Mouse (Mus musculus) layer of hippocampus, adult 9-11 months (tissue): ENCODE results near the gene Ppp1r12b.

Source experiments
- DNase-seq: peaks from one replicate; pipeline ENCODE4 v3.0.0; 2022

The Ppp1r12b gene

DNA sequence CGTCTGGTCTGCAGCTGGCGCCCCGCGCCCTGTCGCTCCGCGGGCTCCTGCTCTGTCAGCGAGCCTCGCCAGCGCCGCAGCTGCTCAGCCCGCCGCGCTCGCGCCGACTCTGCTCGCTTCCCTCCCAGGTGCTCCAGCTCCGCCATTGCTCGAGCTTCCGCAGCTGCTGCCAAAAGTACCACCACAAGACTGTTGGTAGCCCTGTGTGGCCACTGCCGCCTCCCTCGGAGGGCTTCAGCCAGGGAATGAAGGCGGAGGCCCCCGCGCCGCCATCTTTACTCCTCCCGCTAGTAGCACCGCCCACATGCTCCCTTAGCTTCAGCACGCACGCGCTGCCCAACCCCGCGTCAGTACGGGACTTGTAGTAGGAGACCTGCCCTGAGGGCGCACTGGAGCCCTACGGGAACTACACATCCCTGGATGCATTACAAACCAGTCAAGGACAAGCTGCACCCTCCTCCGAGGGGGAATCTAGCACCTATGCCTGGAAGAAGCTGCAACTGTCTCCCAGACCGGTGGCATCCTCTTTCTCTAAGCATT is at the start of gene Ppp1r12b:
Gene Ppp1r12b (minus strand): TSS at position 306 of the 540 bp plus-strand sequence.
- peak; percentile 99 for DNase-seq

DNA sequence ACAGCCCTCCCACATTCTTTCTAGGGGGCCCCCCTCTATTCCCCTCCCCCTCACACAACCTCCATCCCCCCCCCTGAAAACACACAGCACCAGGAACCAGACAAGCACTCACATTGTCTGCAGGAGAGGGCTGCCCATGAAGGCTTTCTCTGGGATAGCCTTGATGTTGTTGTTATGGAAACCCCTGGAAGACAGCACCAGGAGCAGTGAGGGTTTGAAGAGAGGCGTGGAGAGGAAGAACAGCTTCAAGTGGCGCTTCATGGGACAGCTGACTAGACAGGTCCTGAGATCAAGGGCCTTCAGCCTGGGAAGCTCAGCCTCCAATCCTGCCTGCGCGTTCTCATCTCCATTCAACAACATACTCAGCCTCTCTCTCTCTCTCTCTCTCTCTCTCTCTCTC is 47.6 kb upstream of the Ppp1r12b start:
- DNase-seq, result no peak

DNA sequence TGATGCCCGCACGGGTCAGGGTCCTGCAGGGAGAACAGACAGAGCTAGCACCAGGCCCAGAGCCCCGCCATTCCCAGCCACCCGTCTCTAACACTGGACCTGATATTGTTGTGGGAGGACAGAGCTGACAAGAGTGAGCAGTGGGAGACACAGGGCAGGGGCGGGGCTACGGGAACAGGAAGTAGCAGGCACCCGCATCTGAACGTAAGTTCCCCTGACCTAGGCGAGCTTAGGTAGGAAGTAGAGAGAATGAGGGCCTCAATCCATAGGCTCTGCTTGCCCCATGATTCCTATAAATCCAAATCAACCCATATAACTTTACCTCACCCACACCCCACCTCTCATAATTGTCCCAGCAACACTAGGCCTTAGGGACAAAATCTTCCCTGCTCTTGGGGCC is 44.8 kb upstream of the Ppp1r12b start:
- DNase-seq, result no peak

DNA sequence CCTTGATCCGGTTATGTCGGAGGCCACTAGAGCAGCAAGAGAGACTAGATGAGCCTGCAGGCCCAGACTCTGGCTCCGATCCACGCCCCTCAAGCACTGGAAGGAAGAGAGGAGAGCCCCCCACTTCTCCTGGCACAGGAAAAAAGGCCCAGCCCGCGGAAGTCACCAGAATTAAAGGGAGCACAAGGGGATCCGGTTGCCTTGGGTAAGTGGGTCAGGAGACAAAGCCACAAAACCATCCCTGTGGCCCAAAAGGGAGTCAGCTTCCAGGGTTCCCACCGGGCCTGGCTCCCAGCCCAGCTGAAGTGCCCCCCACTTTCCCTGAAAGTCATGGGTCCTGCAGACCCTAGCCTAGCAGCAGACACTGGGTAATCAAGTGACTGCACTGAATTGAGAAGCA is 42.5 kb upstream of the Ppp1r12b start:
- DNase-seq, result no peak

DNA sequence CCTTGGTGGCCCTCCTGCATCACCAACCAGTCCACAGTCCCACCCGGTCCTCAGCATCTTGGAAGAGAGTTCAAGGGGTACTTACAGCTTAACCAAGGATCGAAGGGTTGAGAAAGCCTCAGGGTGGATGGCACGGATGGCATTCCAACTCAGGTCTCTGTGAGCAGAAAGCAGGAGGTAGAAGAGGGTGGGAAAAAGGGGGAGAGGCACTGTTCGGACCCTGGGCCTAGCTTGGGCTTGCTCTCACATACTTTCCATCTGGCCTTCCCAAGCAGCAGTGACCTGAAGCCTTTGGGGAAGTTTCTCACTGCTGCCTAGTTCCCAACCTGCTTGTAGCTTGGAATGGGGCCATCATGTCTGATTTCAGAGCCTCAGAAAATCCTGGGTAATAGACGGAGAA is 41.8 kb upstream of the Ppp1r12b start:
- no peak for DNase-seq

DNA sequence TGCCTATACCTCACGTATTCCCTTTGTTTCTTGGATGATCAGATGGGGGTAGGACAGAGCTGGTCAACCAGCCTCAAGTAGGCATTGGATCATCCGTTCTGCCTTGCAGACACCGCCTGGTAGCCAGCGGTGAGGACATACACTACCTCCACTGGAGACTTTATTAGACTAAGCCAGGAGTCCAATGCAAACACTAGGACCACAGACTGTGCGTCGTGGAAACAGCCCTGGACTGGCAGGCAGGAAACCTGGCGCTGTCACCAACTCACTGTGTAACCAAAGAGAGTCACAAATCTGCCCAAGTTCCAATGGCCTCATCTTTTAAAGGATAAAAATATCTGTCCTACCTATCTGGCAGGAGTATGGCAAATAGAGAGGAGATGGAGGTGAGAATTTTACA is 40.7 kb upstream of the Ppp1r12b start:
- DNase-seq, result no peak

DNA sequence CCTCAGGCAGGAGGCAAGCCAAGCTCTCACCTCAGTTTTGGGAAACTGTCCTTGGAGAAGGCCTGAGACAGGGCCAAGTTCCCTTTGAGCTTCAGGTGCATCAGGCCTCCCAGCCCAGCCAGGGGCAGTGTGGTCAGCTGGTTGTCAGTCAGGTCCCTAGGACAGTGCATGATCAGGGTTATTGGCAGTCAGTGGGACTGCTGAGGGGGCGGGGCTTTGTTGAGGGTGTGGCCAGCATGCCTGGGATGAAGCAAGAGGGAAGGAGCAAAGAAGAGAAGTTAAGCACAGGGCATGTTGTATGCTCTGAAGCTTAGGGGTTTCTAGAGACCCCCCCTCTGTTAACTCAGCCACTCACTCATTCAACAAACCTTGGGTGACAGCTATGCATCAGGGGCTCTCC is 40.2 kb upstream of the Ppp1r12b start:
- DNase-seq, result no peak

DNA sequence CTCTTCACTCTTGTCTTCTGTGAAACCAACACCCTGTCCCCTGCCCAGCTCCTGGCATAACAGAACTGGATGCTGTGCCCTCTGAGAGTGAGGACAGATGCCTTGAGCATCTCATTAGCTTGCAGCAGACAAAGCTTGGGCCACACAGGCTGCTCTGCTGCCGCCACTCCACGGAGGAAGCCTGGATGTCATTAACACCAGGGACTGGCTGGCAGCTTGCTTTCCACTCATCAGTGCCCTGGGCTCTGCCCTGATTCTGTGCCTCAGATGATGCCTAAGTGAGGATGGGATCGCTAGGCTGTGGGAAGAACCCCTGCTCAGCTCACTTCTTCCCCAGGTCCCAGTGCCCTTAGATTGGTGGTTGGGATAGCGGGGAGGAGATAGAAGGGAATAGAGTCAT is 39.7 kb upstream of the Ppp1r12b start:
- no peak for DNase-seq

DNA sequence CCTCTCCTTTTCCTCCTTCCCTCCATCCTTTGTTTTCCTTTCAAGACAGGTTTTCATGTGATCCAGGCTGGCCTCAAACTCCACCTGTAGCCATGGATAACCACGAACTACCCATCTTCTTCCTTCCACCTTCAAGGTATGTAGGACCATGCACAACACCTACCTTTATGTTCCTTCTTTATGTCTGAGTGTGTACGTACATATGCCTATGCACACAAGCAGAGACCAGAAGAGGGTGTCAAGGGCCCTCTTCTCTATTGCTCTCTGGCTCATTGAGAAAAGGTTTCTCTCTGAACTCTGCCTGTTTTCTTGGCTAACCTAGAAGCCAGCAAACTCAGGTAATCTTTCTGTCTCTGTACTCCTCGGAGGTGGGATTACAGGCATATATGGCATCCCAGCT is 39.0 kb upstream of the Ppp1r12b start:
- no peak for DNase-seq

DNA sequence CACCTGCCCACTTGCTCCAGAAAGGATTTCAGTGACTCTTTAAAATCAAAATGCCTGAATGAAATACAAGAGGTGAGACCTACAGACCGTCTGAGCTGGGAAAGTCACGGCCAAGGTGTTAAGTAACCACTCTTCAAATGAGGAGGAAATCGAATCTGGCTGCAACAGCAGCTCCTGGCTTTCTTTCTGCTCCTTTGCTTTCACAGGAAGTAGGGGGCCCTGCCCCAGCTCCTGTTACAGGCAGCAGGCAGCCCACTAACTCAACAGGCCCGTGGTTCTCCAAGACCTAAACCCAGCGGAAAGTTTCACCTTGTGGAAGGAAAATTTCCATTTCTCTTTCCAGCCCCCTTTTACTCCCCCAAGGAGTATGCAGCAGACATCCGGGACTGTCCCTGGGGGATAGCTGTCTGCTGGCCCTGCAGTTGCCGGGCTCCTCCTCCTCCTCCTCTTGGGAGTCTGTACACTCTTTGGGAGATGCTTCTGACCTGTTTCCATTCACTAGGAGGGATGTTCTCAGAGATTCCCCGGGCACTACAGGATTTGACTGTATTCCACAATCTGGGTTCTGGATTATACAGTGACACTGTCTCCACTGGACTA is 36.4 kb upstream of the Ppp1r12b start:
- no peak for DNase-seq

DNA sequence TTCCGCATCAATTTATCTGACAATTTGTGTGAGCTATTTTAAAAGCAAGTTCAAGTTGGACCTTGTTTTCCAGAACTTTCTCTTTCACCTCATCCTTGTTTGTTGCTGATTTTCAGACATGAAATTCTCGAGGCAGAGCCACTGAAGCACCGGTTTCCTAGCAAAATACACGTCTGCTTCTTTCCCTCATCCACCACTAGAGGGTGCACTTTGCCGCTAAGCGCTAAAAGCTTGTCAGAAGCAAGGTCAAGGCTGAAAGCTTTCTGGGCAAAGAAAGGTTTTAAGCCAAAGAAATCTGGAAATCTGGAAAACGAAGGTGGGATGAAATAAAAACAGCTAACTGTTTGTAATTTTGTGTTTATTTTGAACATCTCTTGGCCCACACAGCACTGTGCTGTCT is 33.6 kb upstream of the Ppp1r12b start:
- DNase-seq, result peak; percentile 66

DNA sequence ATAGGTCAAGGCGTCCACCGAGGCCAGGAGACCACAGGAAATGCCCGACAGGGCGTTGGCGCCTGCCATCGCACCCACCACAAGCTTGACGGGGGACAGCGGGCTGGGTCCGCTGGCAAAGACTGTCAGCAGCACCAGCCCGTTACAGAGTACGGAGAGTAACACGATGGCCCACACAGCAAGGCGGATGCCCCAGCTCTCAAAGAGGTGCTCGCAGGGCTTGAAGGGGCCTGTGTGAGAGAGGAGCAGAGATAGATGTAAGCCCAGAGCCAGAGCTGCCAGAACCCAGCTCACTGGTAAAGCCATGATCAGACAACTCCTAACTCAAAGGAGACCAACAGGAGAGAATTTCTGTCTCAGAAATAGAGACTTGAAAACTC is 32.2 kb upstream of the Ppp1r12b start:
- DNase-seq, result no peak

DNA sequence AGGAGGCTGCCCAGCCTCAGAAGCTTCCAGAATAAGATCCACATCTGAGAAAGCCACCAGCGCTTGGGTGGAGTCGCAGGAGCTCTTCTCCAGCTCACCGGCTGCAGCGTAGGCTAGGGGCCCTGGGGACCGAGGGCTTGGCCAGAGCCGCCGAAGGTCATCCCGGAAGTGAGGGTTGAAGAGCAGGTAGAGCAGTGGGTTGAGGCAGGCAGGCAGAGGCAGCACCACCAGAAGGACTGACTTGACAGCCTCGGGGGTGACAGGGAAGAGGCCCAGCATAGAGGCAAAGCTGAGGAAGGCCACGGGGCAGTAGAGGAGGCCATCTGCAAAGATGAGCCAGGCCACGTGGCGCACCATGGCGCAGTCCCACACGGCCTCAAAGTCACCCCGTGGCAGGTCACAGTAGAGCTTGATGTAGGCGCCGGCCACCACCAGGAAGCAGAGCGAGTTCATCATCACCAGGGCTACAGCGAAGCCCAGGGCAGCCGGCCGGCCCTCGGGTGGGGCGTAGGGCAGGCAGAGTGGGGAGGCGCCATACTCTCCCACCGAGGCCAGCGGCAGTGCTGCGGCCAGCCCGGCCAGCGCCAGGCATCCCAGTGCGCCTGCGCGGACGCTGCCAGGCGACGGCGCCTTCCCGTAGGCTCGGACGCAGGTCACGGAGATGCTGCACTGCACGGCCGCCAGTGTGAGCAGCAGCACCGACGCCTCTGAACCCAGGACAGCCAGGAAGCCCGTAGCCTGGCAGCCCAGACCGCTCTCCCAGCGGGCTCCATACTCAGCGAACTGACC is 31.6 kb upstream of the Ppp1r12b start:
- peak; percentile 32 for DNase-seq

DNA sequence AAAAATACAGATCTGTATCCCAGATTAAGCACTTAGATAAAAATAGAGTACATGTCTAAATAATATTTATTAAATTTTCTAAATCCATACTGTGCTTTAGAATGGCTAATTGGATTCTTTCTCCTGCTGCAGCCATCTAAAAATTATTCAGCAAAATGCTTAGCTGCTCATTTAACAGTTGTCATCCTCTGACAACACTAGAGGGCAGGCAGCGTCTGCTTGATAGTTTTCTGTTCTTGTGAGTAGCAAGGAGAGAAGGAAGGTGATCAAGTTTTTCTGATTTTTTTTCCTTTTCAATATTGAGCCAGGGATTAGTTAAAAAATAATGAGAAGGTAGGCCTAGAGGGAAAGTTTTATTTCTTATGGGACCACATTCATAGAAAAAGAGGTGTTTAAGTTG is 17.2 kb upstream of the Ppp1r12b start:
- no peak for DNase-seq

DNA sequence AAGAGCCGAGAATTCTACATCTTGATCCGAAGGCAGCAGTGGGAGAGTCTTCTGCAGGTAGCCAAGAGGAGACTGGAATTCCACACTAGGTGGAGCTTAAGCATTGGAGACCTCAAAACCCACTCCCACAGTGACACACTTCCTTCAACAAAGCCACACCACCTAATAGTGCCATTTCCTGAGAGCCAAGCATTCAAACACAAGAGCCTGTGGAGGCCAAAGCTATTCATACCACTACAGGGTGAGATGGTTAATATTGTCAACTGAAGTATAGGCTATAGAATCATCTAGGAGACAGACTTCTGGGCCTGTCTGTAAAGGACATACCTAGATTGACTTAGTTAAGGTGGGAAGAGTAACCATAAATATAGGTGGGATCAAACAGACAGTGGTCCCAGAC is 9.7 kb upstream of the Ppp1r12b start:
- DNase-seq, result no peak

DNA sequence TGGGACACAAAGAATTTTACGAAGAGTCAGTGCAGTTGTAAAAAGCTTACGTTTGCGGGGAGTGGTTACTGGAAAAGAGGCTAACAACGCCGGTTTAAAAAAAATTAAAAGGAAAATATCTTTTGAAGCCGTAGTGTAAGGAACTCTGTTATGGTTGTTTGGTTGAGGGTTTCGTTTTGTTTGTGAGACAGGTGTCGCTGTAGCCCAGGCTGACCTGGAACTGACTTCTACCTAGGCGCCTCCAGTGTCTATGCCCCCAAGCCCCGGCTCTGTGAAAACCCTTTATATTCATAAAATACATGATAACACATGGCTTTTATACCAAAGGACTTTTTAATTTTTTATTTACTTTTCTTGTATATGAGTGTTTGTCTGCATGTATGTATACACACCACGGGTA is 7.1 kb upstream of the Ppp1r12b start:
- no peak for DNase-seq

DNA sequence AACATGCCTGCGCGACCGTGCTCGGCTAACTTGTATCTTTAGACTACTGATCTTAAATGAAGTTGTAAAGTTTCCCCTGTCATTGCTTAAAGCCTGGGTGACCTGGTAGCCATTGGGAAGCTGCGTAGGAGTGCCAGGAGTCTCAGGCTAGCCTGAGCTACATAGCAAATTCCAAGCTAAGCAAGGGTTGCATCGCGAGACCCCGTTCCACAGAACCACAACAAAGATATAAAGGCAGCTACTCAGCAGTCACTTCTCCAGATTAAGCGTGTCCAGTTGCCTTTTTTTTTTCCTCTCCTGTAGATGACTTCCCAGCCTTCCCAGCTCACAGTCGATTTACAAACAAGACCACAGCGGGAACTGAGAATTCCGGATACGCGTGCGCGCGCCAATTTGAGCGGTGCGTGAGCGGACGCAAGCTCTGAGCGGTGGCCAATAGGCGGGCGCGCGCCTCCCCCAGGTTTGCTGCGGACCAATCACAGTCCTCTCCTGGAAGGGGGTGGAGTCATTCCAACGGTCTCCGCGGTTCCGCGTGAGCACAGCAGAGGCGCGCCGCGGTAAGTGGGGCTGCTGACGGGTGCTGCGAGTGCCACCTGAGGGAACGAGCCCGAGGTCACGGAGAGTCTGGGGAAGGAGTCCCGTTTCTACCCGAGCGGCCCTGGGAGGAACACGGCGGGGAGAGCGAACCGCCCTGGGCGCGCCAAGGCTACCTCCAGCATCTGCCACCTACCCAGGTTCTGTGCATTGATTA is 6.5 kb upstream of the Ppp1r12b start, which contains the start of gene Ube2t:
Gene Ube2t (plus strand): TSS at position 513 of the 751 bp plus-strand sequence.
- peak; percentile 92 for DNase-seq

DNA sequence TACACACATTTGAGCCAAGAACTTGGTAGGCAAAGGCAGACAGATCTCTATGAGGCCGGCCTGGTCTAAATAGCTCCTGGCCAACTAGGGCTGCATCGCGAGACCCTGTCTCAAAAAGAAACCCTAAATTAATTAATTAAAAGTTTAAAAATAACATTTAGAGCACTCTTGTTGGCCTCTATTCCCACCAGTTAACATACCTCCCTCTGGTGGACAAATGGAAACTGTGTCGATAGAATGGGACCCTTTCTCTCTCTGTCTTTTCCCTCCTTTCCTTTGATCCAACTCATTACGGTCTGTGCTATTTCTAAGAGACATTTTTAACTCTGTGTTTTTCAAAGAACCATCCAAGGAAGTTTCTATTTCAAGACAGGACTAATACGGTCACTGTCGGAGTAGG is 4.9 kb upstream of the Ppp1r12b start:
- no peak for DNase-seq

DNA sequence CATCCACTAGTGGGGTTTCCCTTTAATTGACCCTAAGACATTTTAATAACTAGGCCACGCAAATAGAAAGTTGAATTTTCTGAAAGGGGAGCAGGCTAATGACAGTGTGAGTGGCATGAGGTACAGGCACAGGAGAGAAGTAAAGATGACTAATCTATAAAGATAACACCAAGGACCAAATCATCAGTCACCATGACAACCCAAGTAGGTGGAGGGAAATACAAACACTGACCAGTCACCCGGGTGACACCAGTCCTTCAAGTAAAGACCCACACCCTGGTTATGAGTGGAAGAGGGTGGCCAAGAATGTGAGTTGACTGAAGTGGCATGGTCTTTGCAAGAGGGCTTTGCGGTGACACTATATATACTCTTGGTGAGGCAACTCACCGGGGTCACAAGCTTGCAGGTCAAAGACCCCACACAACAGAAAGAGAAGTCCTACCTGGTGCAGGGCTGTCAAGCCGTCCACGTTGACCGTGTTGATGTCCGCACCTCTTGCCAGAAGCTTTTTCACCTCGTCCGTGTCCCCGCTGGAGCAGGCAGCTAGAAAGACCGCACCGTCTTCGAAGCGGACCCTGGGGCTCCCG is 599 bp downstream of the Ppp1r12b start:
- no peak for DNase-seq

DNA sequence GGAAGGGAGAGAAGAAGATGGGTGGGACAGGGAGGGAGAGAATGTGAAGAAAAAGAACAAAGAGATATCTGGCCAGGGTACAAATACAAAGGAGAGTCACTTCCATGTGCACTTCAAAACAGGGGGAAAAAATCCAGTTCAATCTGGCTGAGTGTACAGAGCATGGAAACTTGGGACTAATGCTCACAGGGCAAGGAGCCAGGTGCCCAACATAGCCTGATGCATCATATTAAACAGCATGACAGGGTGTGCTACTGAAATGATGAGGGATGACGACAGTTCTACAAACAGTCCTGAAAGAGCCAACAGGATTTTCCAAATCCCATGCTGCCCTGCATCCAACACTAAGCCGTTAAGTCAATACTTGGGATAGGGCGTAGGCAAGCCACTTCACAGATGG is 5.8 kb downstream of the Ppp1r12b start:
- no peak for DNase-seq

DNA sequence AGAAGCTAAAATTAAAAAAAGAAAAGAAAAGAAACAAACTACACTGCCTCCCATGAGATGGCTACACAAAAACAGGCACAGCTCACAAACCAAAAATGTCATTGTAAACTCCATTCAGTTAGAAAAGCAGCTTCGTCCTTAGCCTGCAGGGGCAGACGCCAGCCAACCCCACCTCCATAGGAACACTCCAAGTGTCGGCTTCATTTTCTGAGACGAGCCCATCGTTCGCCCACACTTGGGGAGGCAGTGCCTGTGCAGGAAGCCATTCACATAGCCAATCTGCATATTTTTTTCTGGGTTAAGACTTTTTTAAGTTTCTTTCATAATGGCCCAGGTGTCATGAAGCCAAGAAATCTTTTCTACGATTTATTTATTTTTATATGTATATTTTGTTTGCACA is 8.2 kb downstream of the Ppp1r12b start:
- DNase-seq, result no peak

DNA sequence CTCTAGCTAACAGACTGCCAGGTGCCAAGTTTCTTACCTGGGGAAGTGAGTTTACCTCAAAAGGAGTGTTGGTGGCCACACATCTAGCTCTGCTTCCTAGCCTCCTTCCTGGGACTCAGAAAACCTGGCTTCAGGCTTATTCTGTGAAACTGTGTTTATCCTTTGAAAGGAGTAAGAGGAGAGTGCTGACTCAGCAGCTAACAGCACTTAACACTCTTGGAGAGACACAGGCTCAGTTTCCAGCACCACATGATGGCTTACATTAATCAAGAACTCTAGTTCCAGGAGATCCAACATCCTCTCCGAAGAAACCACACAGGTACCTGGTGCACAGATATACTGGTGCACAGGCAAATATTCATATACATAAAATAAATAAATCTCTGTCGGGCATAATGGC is 12.8 kb downstream of the Ppp1r12b start:
- DNase-seq, result no peak

DNA sequence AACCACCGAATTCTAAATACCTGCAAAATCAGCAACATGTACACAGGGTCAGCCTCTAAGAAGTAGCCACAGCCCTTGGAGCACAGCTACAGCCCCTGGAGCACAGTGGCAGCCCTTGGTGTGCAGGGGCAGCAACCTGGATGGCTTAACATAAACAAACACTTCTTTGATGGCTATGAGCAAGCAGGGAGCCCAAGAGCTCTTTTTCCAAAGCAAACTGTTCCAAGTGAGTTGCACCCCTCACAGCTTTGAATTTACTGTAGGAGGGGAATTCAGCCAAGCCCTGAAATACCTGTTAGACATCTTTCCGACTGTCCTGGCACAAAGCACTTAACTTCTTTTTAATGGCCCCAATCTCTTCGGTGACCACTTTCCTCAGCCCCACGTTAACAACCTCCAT is 14.9 kb downstream of the Ppp1r12b start:
- DNase-seq, result no peak
